Mouse (Mus musculus) G1E (cell line): ENCODE measurements around the gene Tnfsf8.

Experiments
- CTCF ChIP-seq: IDR thresholded peaks from 2 replicates; pipeline ENCODE4 v1.5.1; 2012; ENCODE audit warnings: low read depth, low read length, inconsistent platforms, mixed read lengths
- GATA1 ChIP-seq: IDR thresholded peaks from 2 replicates; pipeline ENCODE4 v1.6.1; 2012; ENCODE audit warnings: borderline replicate concordance, low read length, inconsistent platforms, mixed read lengths
- GATA2 ChIP-seq: IDR thresholded peaks from 2 replicates; pipeline ENCODE4 v1.6.1; 2012; ENCODE audit warnings: low read depth, low read length, inconsistent platforms, borderline replicate concordance

DNA sequence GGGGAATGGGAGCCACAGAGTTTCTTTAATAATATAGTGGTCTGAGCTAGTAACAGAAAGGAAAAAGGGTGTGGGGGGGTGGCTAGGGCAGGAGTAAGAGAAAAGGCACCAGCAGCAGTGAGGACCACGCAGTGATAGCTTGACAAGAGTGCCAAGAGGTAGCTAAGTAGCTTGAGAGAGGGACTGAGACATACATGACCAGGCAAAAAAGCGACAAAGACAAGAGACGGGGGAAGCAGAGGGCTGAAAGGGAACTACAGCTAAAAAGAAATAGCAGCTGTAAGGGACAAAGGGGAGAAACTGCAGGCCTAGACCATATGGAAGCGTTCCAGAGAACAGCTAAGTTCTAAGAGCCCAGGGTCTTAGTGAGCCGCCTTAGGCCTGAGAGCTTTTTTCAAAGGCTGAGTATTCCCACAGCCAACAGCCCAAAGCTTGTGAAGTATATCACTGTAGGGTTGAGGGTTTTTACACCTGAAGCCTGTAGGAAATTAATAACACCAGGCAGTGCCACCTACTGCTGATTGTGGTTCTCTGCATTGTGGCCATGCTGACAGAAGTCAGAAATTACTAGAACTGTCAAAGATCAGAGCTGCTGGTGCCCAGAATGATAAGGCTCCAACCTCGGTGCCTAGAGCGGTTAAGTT, 78.1 kb downstream of the Tnfsf8 start:
- TF ChIP-seq CTCF (no peak), GATA1 (no peak), GATA2 (no peak)
